Mouse (Mus musculus): ENCODE data around the gene Flii.

DNA sequence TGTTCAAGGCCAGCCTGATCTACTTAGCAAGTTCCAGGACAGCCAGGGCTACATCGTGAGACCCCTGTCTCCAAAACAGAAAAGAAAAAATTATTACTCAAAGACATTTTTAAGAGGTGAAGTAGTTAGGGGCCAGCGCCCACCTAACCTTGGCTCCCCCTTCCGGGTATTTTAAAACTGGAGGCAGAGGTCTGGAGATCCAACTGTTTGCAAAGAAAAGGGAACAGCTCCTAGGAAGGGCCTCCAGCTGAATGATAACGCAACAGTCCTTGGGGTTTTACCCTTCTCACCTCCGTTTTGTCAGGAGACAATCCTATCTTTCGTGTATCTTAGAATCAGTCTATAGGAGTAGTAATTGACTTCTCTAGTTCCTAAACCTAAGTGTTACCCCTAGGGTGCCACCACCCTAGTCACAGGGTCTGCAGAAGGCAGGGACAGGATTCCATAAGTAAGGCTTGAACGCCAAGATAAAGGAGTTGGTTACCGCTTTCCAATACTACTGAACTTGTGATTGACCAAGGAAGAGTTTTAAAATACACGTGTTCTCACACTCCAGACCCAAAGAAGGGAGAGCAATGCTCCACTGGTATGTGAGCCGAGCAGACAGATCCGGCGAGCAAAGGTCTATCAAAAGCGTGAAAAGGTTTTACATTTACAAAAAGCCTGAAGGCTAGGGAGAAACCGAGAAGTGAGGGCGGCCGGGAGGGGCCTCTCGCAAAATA lies 49.2 kb upstream of the Flii start:
- no peak for TF ChIP-seq CTCF (IDR thresholded peaks at IDR 0.05; ENCODE audit: low read depth, low read length)
- TF ChIP-seq GATA1 (IDR thresholded peaks at IDR 0.05; ENCODE audit: borderline replicate concordance, low read length): no peak

All from G1E (cell line).